Mouse (Mus musculus): Measurements from ENCODE around the gene Col20a1.

Col20a1 gene

DNA sequence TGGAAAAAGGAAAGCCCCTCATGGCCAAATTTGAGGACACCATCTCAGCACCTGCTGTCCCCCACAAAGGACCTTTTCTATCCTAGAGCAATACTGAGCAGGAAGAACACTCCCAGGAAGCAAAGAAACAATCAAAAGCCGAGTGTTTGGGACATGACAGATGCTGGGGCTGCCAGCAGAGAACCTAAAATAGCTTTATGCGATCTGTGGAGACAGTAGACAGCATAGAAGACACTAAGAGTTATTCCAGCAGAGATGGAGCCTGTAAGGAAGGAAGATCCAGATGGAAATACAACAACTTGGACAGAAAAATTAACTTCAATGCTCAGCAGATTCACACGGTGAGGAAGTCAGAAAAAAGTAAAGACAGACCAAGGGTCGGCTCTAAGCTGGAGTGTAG is 79.5 kb downstream of the Col20a1 start:
- DNase-seq (ENCODE audit: low read depth, low spot score), result no peak
